Mouse (Mus musculus): ENCODE data around the gene 4930455H04Rik. TPM values are rescaled to one million over a fixed set of nuclear protein-coding genes. Genes with fewer than 3 reads are reported as not detected.

4930455H04Rik gene
- polyA plus RNA-seq, 1 experiment from 2014 or later, result not detected

- ATAC-seq (ENCODE audit: low read depth), result no peak
- H3K27me3 ChIP-seq, result no peaks in the 10 kb centered on the region
- WGBS, result 93% methylated on average over 3 of the region's 3 CpGs
- H3K9me3 ChIP-seq, result no peaks in the 10 kb centered on the region
- no peak overlapping the region for H3K4me3 ChIP-seq
- H3K9ac ChIP-seq, result no peak overlapping the region
- no peak overlapping the region for H3K4me2 ChIP-seq
- no peak overlapping the region for H3K27ac ChIP-seq (replicated peaks)
- H3K4me1 ChIP-seq (replicated peaks), result no peaks in the 10 kb centered on the region
- H3K36me3 ChIP-seq, result no peaks in the 10 kb centered on the region
These were observed 16.6 kb upstream of the 4930455H04Rik start for GRCm38 (mm10) chr3:116951489-116951888.

DNA sequence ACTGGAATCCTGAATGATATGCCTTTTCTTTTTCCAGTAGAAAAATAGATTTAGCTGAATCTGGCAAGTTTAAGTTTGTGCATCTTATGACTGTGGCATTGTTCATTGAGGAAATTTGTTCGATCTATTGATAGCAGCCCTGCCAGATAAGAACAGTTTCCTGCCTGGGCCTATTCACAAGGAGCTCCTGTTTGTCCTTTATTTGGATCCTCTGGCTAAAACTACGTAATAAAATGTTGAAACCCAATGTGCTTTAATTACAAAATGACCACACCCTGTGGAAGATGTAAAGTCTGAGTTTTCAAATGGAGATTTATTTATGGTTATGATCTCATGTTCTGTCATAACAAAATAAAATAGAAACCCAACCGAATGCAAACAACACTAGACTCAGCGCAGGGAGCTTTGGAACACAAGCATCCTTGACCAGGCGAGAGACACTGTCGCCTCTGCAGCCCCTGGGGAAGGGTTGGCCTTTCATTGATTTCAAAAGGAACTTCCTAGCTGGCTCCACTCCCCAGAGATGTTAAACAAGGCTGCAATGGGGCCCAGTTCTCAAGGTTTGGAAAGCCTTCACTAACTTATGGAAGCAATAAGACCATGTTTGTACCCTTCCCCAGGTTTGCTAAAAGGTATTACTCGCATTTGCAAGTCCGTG lies 15.7 kb upstream of the 4930455H04Rik start:
- Histone ChIP-seq H3K27ac (replicated peaks) (no peak overlapping the region), H3K36me3 (no peaks in the 10 kb centered on the region), H3K9ac (no peak overlapping the region), H3K4me1 (replicated peaks) (no peaks in the 10 kb centered on the region), H3K4me2 (no peak overlapping the region), H3K4me3 (no peak overlapping the region), H3K27me3 (no peaks in the 10 kb centered on the region), H3K9me3 (no peaks in the 10 kb centered on the region)
- ATAC-seq (ENCODE audit: low read depth), result no peak
- 75% methylated on average over 8 of the region's 8 CpGs for WGBS

- Histone ChIP-seq H3K27me3 (no peaks in the 10 kb centered on the region), H3K4me1 (replicated peaks) (no peaks in the 10 kb centered on the region), H3K4me3 (no peak overlapping the region), H3K9me3 (no peaks in the 10 kb centered on the region), H3K9ac (no peak overlapping the region), H3K27ac (replicated peaks) (no peak overlapping the region), H3K36me3 (no peaks in the 10 kb centered on the region), H3K4me2 (no peak overlapping the region)
- ATAC-seq (ENCODE audit: low read depth), result no peak
- 87% methylated on average over 6 of the region's 6 CpGs for WGBS
These were observed 14.7 kb upstream of the 4930455H04Rik start for GRCm38 (mm10) chr3:116953366-116953765.

DNA sequence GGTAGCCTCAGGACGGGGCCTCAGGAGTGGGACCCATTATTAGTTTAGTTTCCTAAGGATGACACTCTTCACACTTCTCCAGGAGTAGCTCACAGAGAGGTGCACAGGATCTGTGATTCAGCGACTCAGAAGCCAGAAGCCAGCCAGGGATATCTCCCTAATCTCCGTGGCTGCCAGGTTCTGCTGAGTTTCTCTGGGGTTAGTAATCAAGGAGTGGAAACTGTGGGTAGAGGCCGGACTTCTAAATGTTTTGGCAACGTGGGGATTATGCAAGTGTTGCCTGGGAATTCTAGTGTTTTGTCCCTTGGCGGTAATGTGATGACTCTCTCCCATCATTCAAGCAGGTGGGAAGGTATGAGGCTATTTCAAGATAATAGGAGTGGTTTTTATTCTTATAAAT lies 13.0 kb upstream of the 4930455H04Rik start:
- Histone ChIP-seq H3K4me2 (no peak overlapping the region), H3K27ac (replicated peaks) (no peak overlapping the region), H3K36me3 (no peaks in the 10 kb centered on the region), H3K27me3 (no peaks in the 10 kb centered on the region), H3K4me3 (no peak overlapping the region), H3K9ac (no peak overlapping the region), H3K4me1 (replicated peaks) (no peaks in the 10 kb centered on the region), H3K9me3 (no peaks in the 10 kb centered on the region)
- 80% methylated on average over 6 of the region's 6 CpGs for WGBS
- no peak for ATAC-seq (ENCODE audit: low read depth)

- ATAC-seq (ENCODE audit: low read depth), result no peak
- WGBS, result 81% methylated on average over 2 of the region's 2 CpGs
These were observed 7.7 kb upstream of the 4930455H04Rik start for GRCm38 (mm10) chr3:116960414-116960813.

GRCm38 (mm10) chr3:116961354-116962142 lies 6.5 kb upstream of the 4930455H04Rik start:
- H3K4me2 ChIP-seq, result no peak overlapping the region
- 66% methylated on average over 15 of the region's 15 CpGs for WGBS
- no peaks in the 10 kb centered on the region for H3K9me3 ChIP-seq
- H3K4me3 ChIP-seq, result no peak overlapping the region
- ATAC-seq (ENCODE audit: low read depth), result no peak
- no peaks in the 10 kb centered on the region for H3K36me3 ChIP-seq
- no peaks in the 10 kb centered on the region for H3K4me1 ChIP-seq (replicated peaks)
- no peak overlapping the region for H3K9ac ChIP-seq
- H3K27ac ChIP-seq (replicated peaks), result no peak overlapping the region
- no peaks in the 10 kb centered on the region for H3K27me3 ChIP-seq

More at GRCm38 (mm10) chr3:116960414-116960813, 7.7 kb upstream of the 4930455H04Rik start:
- Histone ChIP-seq H3K4me2 (no peak overlapping the region), H3K4me1 (replicated peaks) (no peaks in the 10 kb centered on the region), H3K36me3 (no peaks in the 10 kb centered on the region), H3K27me3 (no peaks in the 10 kb centered on the region), H3K9ac (no peak overlapping the region), H3K27ac (replicated peaks) (no peak overlapping the region), H3K4me3 (no peak overlapping the region), H3K9me3 (no peaks in the 10 kb centered on the region)

DNA sequence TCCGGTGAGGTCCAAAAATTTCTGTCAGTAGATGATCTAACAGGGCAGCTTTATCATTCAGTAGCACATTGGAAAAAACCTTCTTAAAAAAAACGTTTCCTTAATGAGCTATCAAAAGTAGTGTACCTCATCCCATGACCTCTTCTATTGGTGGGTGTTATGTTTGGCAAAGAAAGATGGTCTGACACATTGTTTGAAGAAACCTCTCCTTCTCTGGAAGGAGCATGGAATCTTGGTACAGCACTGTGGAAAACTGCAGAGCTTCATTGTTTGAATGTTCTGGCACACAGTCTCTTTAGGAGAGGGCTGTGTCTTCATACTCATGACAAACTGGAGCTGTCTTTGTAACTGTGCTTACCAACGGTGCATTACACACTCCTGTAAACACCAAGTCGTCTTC lies 4.9 kb upstream of the 4930455H04Rik start:
- no peak for ATAC-seq (ENCODE audit: low read depth)
- 76% methylated on average over 4 of the region's 4 CpGs for WGBS
- no peak overlapping the region for H3K4me3 ChIP-seq

DNA sequence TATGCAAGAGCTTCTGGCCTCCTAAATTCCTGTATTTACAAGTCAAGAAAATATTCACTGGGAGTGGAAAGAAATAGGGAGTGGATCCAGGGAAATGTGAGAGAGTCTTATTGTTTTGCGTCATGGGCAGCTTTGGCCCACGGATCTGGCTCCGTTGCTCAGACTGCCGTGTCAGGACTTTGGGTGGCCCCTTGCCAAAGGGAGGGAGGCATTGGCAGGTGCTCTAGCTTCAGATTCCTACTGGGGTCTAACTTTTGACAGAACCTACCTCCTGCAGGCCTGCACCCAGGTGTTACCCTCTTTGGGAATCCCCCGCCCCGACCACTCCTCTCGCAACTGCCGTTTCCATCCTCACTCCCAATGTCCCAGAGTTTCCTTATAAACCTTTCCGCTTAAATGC lies 3.6 kb upstream of the 4930455H04Rik start:
- no peaks in the 10 kb centered on the region for H3K36me3 ChIP-seq
- no peak overlapping the region for H3K9ac ChIP-seq
- H3K4me2 ChIP-seq, result no peak overlapping the region
- H3K4me1 ChIP-seq (replicated peaks), result peaks cover 8% of the 10 kb centered on the region
- 92% methylated on average over 9 of the region's 9 CpGs for WGBS
- no peak for ATAC-seq (ENCODE audit: low read depth)
- no peaks in the 10 kb centered on the region for H3K9me3 ChIP-seq
- H3K4me3 ChIP-seq, result no peak overlapping the region
- H3K27ac ChIP-seq (replicated peaks), result no peak overlapping the region
- H3K27me3 ChIP-seq, result no peaks in the 10 kb centered on the region

More for the DNA sequence above, 4.9 kb upstream of the 4930455H04Rik start:
- H3K4me2 ChIP-seq, result no peak overlapping the region
- no peaks in the 10 kb centered on the region for H3K9me3 ChIP-seq
- no peaks in the 10 kb centered on the region for H3K36me3 ChIP-seq
- H3K27me3 ChIP-seq, result no peaks in the 10 kb centered on the region
- peaks cover 2% of the 10 kb centered on the region for H3K4me1 ChIP-seq (replicated peaks)
- H3K9ac ChIP-seq, result no peak overlapping the region
- no peak overlapping the region for H3K27ac ChIP-seq (replicated peaks)

- H3K4me2 ChIP-seq, result no peak overlapping the region
- WGBS, result 25% methylated on average over 4 of the region's 4 CpGs
- H3K9me3 ChIP-seq, result no peaks in the 10 kb centered on the region
- peak; percentile 74; the same call in 1 of the 2 replicates for ATAC-seq (ENCODE audit: low read depth)
- no peak overlapping the region for H3K27ac ChIP-seq (replicated peaks)
- no peaks in the 10 kb centered on the region for H3K36me3 ChIP-seq
- H3K9ac ChIP-seq, result no peak overlapping the region
- H3K27me3 ChIP-seq, result no peaks in the 10 kb centered on the region
- no peak overlapping the region for H3K4me3 ChIP-seq
- peaks cover 8% of the 10 kb centered on the region for H3K4me1 ChIP-seq (replicated peaks)
These were observed 1.8 kb upstream of the 4930455H04Rik start for GRCm38 (mm10) chr3:116966225-116966624.

DNA sequence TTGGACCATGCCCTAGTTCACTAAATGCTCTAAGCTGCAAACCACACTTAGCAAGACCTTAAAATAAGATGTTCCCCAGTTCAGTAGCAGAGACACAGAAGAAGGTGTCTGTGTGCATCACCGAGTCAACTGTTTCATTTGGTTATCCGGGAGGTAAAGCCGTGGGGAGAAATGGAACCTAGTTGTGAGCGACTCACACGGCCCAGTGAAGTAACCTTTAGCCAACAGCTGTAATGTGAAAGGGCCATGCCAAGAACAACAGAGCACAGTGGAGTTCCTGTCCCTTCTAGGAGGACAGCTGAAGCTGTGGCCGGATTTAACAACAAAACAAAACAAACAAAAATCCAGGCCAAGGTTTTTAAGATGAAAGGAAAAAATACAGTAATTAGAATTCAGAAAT lies 1.3 kb upstream of the 4930455H04Rik start:
- no peaks in the 10 kb centered on the region for H3K9me3 ChIP-seq
- ATAC-seq (ENCODE audit: low read depth), result no peak
- no peaks in the 10 kb centered on the region for H3K36me3 ChIP-seq
- H3K27me3 ChIP-seq, result no peaks in the 10 kb centered on the region
- WGBS, result 77% methylated on average over 6 of the region's 6 CpGs
- no peak overlapping the region for H3K9ac ChIP-seq
- H3K4me1 ChIP-seq (replicated peaks), result peaks cover 8% of the 10 kb centered on the region
- no peak overlapping the region for H3K4me2 ChIP-seq
- peak overlapping the region; percentile 55; the same call in 1 of the 2 replicates for H3K27ac ChIP-seq (replicated peaks)
- H3K4me3 ChIP-seq, result no peak overlapping the region

DNA sequence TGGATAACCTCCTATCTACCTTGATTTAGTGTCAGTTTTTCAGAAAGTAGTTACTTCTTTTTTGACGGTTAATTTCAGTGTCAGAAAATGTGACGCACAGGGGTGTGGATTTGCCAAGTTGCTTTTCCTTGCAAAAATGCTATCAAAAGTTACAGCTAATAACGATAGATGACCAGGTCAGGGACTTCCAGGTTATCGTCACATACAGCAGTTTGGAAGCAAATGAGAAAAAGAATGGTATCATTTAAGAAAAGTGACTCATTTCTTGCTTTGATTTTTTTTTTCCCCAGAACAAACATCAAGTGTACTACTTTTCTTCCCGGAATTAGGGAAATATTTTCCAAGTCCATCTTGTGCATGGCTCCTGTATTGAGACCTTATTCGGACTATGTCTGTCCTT lies 631 bp upstream of the 4930455H04Rik start:
- no peak overlapping the region for H3K9ac ChIP-seq
- no peaks in the 10 kb centered on the region for H3K27me3 ChIP-seq
- 87% methylated on average over 6 of the region's 6 CpGs for WGBS
- no peak overlapping the region for H3K27ac ChIP-seq (replicated peaks)
- no peak overlapping the region for H3K4me2 ChIP-seq
- H3K36me3 ChIP-seq, result no peaks in the 10 kb centered on the region
- no peaks in the 10 kb centered on the region for H3K9me3 ChIP-seq
- peaks cover 8% of the 10 kb centered on the region for H3K4me1 ChIP-seq (replicated peaks)
- ATAC-seq (ENCODE audit: low read depth), result no peak
- H3K4me3 ChIP-seq, result peak overlapping the region; percentile 9; the same call in 1 of the 2 replicates

GRCm38 (mm10) chr3:116968540-116968997 lies 502 bp downstream of the 4930455H04Rik start, which contains the start of gene Palmd:
Gene Palmd, minus strand, starts transcription at chr3:116968987.
- ATAC-seq (ENCODE audit: low read depth), result peak; percentile 86
- H3K9me3 ChIP-seq, result no peaks in the 10 kb centered on the region
- H3K27me3 ChIP-seq, result no peaks in the 10 kb centered on the region
- H3K27ac ChIP-seq (replicated peaks), result peak within 1 kb of the TSS; percentile 74
- H3K4me3 ChIP-seq, result peak within 1 kb of the TSS; percentile 40
- peaks cover 8% of the 10 kb centered on the region for H3K4me1 ChIP-seq (replicated peaks)
- H3K9ac ChIP-seq, result peak within 1 kb of the TSS; percentile 70
- WGBS, result 11% methylated on average over 17 of the region's 17 CpGs
- H3K4me2 ChIP-seq, result peak within 1 kb of the TSS; percentile 56
- no peaks in the 10 kb centered on the region for H3K36me3 ChIP-seq

All from neural tube, embryonic 13.5 days (tissue).